Mouse (Mus musculus): ENCODE results near the gene Cbr2. TPM values are rescaled to one million over a fixed set of nuclear protein-coding genes. Genes with fewer than 3 reads are reported as not detected.

Cbr2 gene
- total and polyA plus RNA-seq, 3 experiments: not detected

DNA sequence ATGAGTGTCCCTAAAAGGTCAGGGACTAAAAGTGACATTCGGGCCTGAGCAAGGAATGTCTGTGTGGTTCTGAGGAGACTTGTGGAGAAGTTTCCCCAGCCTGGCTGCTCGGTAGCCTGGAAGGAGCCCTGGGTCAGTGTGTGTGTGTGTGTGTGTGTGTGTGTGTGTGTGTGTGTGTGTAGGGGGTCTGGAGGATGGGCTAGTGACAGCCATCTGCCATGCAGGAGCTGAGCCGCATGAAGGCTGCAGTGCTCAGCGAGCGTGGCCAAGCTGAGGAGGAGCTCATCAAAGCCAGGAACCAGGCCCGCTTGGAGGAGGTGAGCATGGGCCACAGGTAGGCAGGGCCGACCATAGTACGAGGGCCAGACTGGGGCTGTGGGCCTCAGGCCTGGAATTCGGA lies 12.7 kb downstream of the Cbr2 start:
- Histone ChIP-seq H3K9ac (ENCODE audit: control insufficient read depth, low read depth, low read length, poor library complexity, severe bottlenecking) (no peak overlapping the region), H3K27me3 (ENCODE audit: control insufficient read depth in 1 of 2, insufficient read depth in 2 of 2, low read length in 2 of 2) (no peaks in the 10 kb centered on the region), H3K4me3 (ENCODE audit: control insufficient read depth in 1 of 2, insufficient read depth in 1 of 2, low read depth in 2 of 2, low read length in 2 of 2) (no peak overlapping the region), H3K9me3 (replicated peaks; ENCODE audit: insufficient read depth, low read length) (no peaks in the 10 kb centered on the region), H3K36me3 (ENCODE audit: control insufficient read depth in 1 of 2, insufficient read depth in 2 of 2, low read length in 2 of 2) (peaks cover 0 to 2% of the 10 kb centered on the region in 2 experiments; a peak in 1 of 4 replicates), H3K27ac (ENCODE audit: control insufficient read depth, low read depth, low read length) (no peak overlapping the region), H3K4me1 (ENCODE audit: control insufficient read depth in 1 of 2, insufficient read depth in 2 of 2, low read length in 2 of 2) (peaks cover 0 to 8% of the 10 kb centered on the region in 2 experiments; a peak in 3 of 4 replicates), H3K79me2 (ENCODE audit: control insufficient read depth, insufficient read depth, low read length, poor library complexity) (peaks cover 6% of the 10 kb centered on the region)
- TF ChIP-seq MAZ (IDR thresholded peaks at IDR 0.05; ENCODE audit: low read depth, low read length): no peak
- no peak for DNase-seq (ENCODE audit: low read depth, low spot score)

DNA sequence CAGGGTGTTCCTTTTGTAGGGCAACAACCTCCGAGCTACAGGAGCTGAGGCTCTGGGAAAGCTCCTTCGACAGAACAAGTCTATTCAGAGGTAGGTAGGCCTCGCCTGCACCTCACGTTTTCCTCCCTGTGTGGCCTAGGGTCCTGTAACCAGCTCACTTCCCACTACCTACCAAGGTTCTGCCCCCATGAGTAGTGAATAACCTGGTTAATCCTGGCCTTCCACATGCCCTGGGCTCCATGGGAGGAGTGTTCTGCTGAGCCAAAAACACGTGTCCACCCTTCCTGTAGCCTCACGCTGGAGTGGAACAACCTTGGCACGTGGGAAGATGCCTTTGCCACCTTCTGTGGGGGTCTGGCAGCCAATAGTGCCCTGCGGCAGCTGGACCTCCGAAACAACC lies 16.8 kb downstream of the Cbr2 start:
- Histone ChIP-seq H3K4me1 (ENCODE audit: control insufficient read depth in 1 of 2, insufficient read depth in 2 of 2, low read length in 2 of 2) (peaks cover 0 to 8% of the 10 kb centered on the region in 2 experiments; a peak in 3 of 4 replicates), H3K79me2 (ENCODE audit: control insufficient read depth, insufficient read depth, low read length, poor library complexity) (peaks cover 17% of the 10 kb centered on the region), H3K9me3 (replicated peaks; ENCODE audit: insufficient read depth, low read length) (no peaks in the 10 kb centered on the region), H3K27ac (ENCODE audit: control insufficient read depth, low read depth, low read length) (no peak overlapping the region), H3K4me3 (ENCODE audit: control insufficient read depth in 1 of 2, insufficient read depth in 1 of 2, low read depth in 2 of 2, low read length in 2 of 2) (no peak overlapping the region), H3K27me3 (ENCODE audit: control insufficient read depth in 1 of 2, insufficient read depth in 2 of 2, low read length in 2 of 2) (no peaks in the 10 kb centered on the region), H3K9ac (ENCODE audit: control insufficient read depth, low read depth, low read length, poor library complexity, severe bottlenecking) (peak overlapping the region; percentile 81), H3K36me3 (ENCODE audit: control insufficient read depth in 1 of 2, insufficient read depth in 2 of 2, low read length in 2 of 2) (peaks cover 0 to 2% of the 10 kb centered on the region in 2 experiments; a peak in 1 of 4 replicates)
- TF ChIP-seq POLR2AphosphoS5 (IDR thresholded peaks at IDR 0.05; ENCODE audit: borderline replicate concordance, low read depth, low read length): no peak
- no peak for TF ChIP-seq GATA1 (IDR thresholded peaks at IDR 0.05; ENCODE audit: low read depth, low read length)
- DNase-seq (ENCODE audit: low read depth, low spot score): no peak

DNA sequence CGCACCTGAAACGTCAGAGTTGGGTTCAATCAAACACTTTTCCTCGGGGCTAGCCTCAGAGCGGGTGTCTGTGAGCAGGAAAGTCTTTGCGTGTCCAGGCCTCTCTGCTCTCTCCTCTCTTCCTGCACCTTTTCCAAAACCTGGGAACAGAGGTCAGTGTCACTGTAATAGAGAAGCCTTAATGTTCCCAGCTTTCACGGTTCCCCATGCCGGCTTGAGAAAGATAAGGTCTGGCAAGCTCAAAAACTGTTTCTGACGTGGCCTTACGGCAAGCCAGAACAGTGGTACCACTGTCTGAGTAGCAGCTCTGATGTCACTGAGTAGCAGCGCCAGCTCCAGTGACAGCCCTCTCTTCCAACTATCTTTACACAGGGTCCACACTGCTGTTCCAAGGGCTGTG lies 17.4 kb downstream of the Cbr2 start:
- Histone ChIP-seq H3K79me2 (ENCODE audit: control insufficient read depth, insufficient read depth, low read length, poor library complexity) (peaks cover 17% of the 10 kb centered on the region), H3K4me3 (ENCODE audit: control insufficient read depth in 1 of 2, insufficient read depth in 1 of 2, low read depth in 2 of 2, low read length in 2 of 2) (peak overlapping the region; percentile 66 to 73), H3K27me3 (ENCODE audit: control insufficient read depth in 1 of 2, insufficient read depth in 2 of 2, low read length in 2 of 2) (no peaks in the 10 kb centered on the region), H3K27ac (ENCODE audit: control insufficient read depth, low read depth, low read length) (peak overlapping the region; percentile 15; the same call in 1 of the 2 replicates), H3K36me3 (ENCODE audit: control insufficient read depth in 1 of 2, insufficient read depth in 2 of 2, low read length in 2 of 2) (peaks cover 0 to 2% of the 10 kb centered on the region in 2 experiments; a peak in 1 of 4 replicates), H3K4me1 (ENCODE audit: control insufficient read depth in 1 of 2, insufficient read depth in 2 of 2, low read length in 2 of 2) (peaks cover 0 to 8% of the 10 kb centered on the region in 2 experiments; a peak in 3 of 4 replicates), H3K9me3 (replicated peaks; ENCODE audit: insufficient read depth, low read length) (no peaks in the 10 kb centered on the region), H3K9ac (ENCODE audit: control insufficient read depth, low read depth, low read length, poor library complexity, severe bottlenecking) (peak overlapping the region; percentile 81)
- DNase-seq (ENCODE audit: low read depth, low spot score): peak; percentile 65
- TF ChIP-seq GATA1 (IDR thresholded peaks at IDR 0.05; ENCODE audit: low read depth, low read length) (0 out of 2 replicates have a peak, but pooled peaks have one; percentile 15), EP300 (IDR thresholded peaks at IDR 0.05; ENCODE audit: low read depth in 1 of 2, low read length in 2 of 2) (peak in 1 of 2 experiments; percentile 39; a peak in 1 of 4 replicates), ZMIZ1 (IDR thresholded peaks at IDR 0.05; ENCODE audit: low read depth, low read length) (no peak), MYC (IDR thresholded peaks at IDR 0.05; ENCODE audit: low read depth, low read length) (peak; percentile 34; the same call in 1 of the 2 replicates), ETS1 (IDR thresholded peaks at IDR 0.05; ENCODE audit: low read depth, low read length) (0 out of 2 replicates have a peak, but pooled peaks have one; percentile 22), MXI1 (IDR thresholded peaks at IDR 0.05; ENCODE audit: low read depth, low read length) (peak; percentile 18; the same call in 1 of the 2 replicates), MAFK (IDR thresholded peaks at IDR 0.05; ENCODE audit: borderline replicate concordance, low read depth, low read length) (no peak), UBTF (IDR thresholded peaks at IDR 0.05; ENCODE audit: borderline replicate concordance, insufficient read depth, low read depth, low read length) (no peak), SIN3A (IDR thresholded peaks at IDR 0.05; ENCODE audit: low read length) (0 out of 2 replicates have a peak, but pooled peaks have one; percentile 19), POLR2AphosphoS2 (IDR thresholded peaks at IDR 0.05; ENCODE audit: low read length) (no peak), MAX (IDR thresholded peaks at IDR 0.05; ENCODE audit: low read length) (peak; percentile 46)
